Mouse (Mus musculus) embryo, embryonic 11.5 days (tissue): ENCODE measurements around the gene Aox4.

Experiments used
- DNase-seq: peaks from one replicate; pipeline ENCODE4 v3.0.0-alpha.2; 2012; ENCODE audit warnings: low read depth, low spot score

Aox4 gene

DNA sequence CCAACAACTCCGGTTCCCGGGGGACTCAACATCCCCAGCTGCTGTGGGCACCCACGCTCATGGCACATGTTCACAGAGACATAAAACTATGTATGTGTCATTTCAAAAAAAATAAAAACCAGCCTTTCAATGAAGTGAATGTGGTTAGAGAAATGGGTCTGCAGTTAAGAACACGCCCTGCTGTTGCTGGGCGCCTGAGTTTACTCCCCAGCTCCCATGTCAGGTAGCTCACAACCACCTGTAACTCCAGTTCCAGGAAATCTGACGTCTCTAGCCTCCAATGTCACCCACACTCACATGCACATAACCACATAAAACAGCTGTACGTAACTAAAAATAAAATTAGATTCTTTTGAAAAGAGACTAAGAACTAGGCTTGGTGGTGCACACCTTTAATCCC, 90.9 kb downstream of the Aox4 start:
- DNase-seq: no peak

GRCm38 (mm10) chr1:58302015-58302414, 91.8 kb downstream of the Aox4 start:
- no peak for DNase-seq

DNA sequence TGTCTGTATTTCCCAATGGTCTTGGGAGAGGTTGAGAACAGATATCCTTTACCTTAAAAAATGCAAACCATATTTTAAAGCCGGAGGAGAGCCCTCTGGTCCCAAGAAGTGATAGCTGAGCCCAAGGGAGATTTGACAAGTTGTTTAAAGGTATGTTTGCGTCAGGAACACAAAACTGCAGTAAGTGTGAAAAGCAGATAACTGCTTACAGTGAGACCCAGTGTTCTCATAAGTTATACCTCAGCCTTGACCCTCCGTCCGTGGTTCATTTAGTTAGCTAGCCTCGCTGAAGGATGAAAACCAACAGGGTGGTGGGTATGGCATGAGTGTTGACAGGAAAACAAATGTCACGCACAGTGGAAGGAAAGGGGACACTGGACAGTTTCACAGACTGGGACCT, 92.8 kb downstream of the Aox4 start:
- DNase-seq: no peak

DNA sequence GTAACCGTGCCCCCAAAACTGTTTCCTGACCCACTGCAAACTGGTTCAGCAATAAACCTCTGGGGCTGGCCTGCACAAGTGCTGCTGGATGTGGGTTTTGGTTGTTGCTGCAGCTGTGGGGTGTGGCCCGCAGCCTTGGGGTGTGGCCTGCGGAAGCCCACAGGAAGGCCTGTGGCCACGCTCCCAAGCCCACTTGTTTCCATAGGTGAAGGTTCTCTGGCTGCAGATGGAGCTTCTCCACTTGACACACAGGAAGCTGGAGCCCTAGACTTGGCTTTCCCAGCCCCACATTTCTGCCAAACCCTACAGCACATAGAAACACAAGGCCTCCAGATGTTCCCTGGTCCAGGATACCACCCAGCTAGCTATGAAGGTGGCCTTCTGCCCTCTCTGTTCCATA, 93.5 kb downstream of the Aox4 start:
- no peak for DNase-seq

- DNase-seq: no peak
Observed at GRCm38 (mm10) chr1:58304296-58304695, 94.1 kb downstream of the Aox4 start.

GRCm38 (mm10) chr1:58307181-58307580, 97.0 kb downstream of the Aox4 start:
- DNase-seq: no peak

DNA sequence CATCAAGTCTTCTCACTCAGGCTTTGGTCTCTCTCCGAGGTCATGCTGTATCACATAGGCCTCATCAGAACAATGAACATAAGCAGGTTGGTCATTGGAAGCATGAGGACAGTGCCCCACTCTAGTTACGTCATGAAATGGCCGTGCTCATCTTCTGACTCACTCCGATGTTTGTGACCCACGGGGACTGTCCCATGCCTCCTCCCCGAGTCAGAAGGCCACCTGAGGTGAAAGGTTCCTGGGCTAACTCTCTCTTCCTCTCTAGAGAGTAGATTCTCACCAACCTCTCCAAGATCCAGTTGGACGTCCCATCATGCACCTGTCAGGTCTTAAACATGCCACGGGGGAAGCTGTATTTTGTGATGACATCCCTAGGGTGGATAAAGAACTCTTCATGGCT, 98.4 kb downstream of the Aox4 start:
- DNase-seq: no peak

DNA sequence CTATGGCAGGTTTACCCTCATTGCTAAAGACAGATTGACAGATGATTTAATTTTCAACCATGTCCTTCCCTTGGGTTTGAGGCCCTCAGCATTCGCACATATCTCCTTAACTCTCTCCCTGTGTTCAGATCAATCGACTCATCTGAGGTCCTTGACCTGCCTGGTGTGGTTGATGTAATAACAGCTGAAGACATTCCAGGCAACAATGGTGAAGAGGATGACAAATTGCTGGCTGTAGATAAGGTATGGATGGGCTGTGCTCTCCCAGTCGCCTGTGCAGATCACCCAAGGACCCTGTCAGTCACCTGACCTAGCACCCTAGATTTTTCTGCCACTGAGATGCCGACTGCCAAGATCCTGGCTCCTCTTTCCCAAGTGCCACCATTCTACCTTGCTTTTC, 99.7 kb downstream of the Aox4 start:
- DNase-seq: no peak

- DNase-seq: no peak
Observed at GRCm38 (mm10) chr1:58311221-58311864, 101.1 kb downstream of the Aox4 start.

GRCm38 (mm10) chr1:58313173-58313572, 103.0 kb downstream of the Aox4 start:
- DNase-seq: no peak

GRCm38 (mm10) chr1:58315532-58315931, 105.3 kb downstream of the Aox4 start:
- DNase-seq: no peak
